Mouse (Mus musculus) megakaryocyte, adult 5-6 weeks (primary cell): ENCODE results near the gene Ccdc157. TPM values are rescaled to one million over a fixed set of nuclear protein-coding genes. Genes with fewer than 3 reads are reported as not detected.
"Not testable (repeated sequence)": the region's sequence is repeated elsewhere in the genome, so short reads cannot be mapped to it uniquely, and the experiment has no call there.

Experiments used
- ATAC-seq: 2 replicates; pipeline ENCODE4 v1.8.0; 2016; ENCODE audit warnings: mild to moderate bottlenecking, inconsistent platforms; ENCODE audit not compliant: poor library complexity, severe bottlenecking
- total RNA-seq, 2 experiments: library from RNA; stranded (forward) in 1 of 2; stranded (reverse) in 1 of 2; fragments of 153-499, 151-499 nt in 1 of 2; fragments of 221-1000, 200-1000 nt in 1 of 2; gene quantifications; 2 replicates each; pipeline versions ENCODE4 v1.2.3 to v1.2.4; 2015 to 2017

Ccdc157 gene
- 1.1 TPM in 1 of 2 replicates, not detected in the other for total RNA-seq (2015)
- total RNA-seq (2017) = 0.44 and 1.3 TPM in 2 replicates

- peak; percentile 100 for ATAC-seq
These were observed at the start of gene Ccdc157, which contains the start of gene Sf3a1 for GRCm38 (mm10) chr11:4159808-4160708. TSS of gene Ccdc157 (minus strand) at chr11:4160293. TSS of gene Sf3a1 (plus strand) at chr11:4160350.

- no peak for ATAC-seq
These were observed 49.5 kb upstream of the Ccdc157 start for GRCm38 (mm10) chr11:4209556-4209955.

- no peak for ATAC-seq
These were observed 47.6 kb upstream of the Ccdc157 start for GRCm38 (mm10) chr11:4207655-4208054.

GRCm38 (mm10) chr11:4206563-4206962 is 46.5 kb upstream of the Ccdc157 start:
- peak; percentile 43 for ATAC-seq

- ATAC-seq = no peak
These were observed 45.9 kb upstream of the Ccdc157 start for GRCm38 (mm10) chr11:4205951-4206350.

GRCm38 (mm10) chr11:4205097-4205655 is 45.1 kb upstream of the Ccdc157 start:
- no peak for ATAC-seq

GRCm38 (mm10) chr11:4203705-4204074 is 43.6 kb upstream of the Ccdc157 start:
- peak; percentile 27 for ATAC-seq

GRCm38 (mm10) chr11:4202995-4203704 is 43.1 kb upstream of the Ccdc157 start:
- ATAC-seq = peak; percentile 24; the same call in 1 of the 2 replicates

GRCm38 (mm10) chr11:4201981-4202700 is 42.0 kb upstream of the Ccdc157 start:
- no peak for ATAC-seq

- ATAC-seq = no peak
These were observed 37.6 kb upstream of the Ccdc157 start for GRCm38 (mm10) chr11:4197691-4198090.

GRCm38 (mm10) chr11:4196636-4197035 is 36.5 kb upstream of the Ccdc157 start:
- ATAC-seq = no peak

GRCm38 (mm10) chr11:4195597-4196031 is 35.5 kb upstream of the Ccdc157 start:
- ATAC-seq = peak; percentile 90

GRCm38 (mm10) chr11:4193420-4193819 is 33.3 kb upstream of the Ccdc157 start:
- ATAC-seq = no peak

- ATAC-seq = no peak
These were observed 32.7 kb upstream of the Ccdc157 start for GRCm38 (mm10) chr11:4192757-4193156.

- no peak for ATAC-seq
These were observed 30.6 kb upstream of the Ccdc157 start for GRCm38 (mm10) chr11:4190677-4191076.

- ATAC-seq = no peak
These were observed 29.1 kb upstream of the Ccdc157 start for GRCm38 (mm10) chr11:4189182-4189581.

- no peak for ATAC-seq
These were observed 27.2 kb upstream of the Ccdc157 start for GRCm38 (mm10) chr11:4187318-4187700.

GRCm38 (mm10) chr11:4186486-4187317 is 26.6 kb upstream of the Ccdc157 start, which contains the start of gene Tbc1d10a:
TSS of gene Tbc1d10a (plus strand) at chr11:4186789.
- peak; percentile 100 for ATAC-seq

- ATAC-seq = not testable (repeated sequence)
These were observed 25.4 kb upstream of the Ccdc157 start for GRCm38 (mm10) chr11:4185480-4185879.
